Comparison of ENCODE assay signal across 26 mouse cellular contexts in the genomic region with DNA sequence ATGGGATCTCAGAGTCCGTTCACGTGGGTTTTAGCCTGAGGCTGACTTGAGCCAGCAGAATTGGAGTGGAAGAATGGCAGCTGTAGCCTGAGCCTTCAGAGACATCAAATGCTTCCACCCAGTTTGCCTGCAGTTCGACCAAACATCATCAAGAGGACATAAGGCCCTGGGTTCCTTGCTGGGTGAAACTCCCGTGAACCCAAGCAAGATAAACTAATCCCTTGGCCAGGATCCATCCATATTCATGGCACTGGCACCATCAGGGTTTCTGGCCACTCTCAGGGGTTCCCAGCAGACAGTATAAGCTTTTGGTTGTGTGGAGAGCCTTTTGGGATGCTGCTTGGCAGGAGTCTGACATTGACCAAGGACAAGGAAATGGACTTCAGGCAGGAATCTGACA.
DNase-seq lines count a peak whose midpoint lies in the region; ATAC-seq and TF ChIP-seq lines count a peak whose summit lies in the region.
"Had no signal": no experiment of that assay in that cellular context is flagged by ENCODE, and none has a peak within 500 bp of the region (broad histone marks: within the 10 kb centered on the region; RNA-seq: fewer than 3 reads in every experiment).

No protein-coding gene starts in this region.

- no peak overlapping the region for H3K4me2 ChIP-seq in hindbrain, postnatal 0 days (ENCODE audit: low read depth, low read length)
- H3K4me2 ChIP-seq in hindbrain, embryonic 14.5 days (replicated peaks), result no peak overlapping the region
- H3K4me2 ChIP-seq in midbrain, postnatal 0 days (ENCODE audit: low read depth, low read length, poor library complexity, severe bottlenecking), result no peak overlapping the region
- no peak overlapping the region for H3K4me2 ChIP-seq in midbrain, embryonic 15.5 days
- H3K4me2 ChIP-seq: forebrain, embryonic 13.5 days; heart, embryonic 13.5 days; hindbrain, embryonic 12.5 days had no signal

- H3K27me3 ChIP-seq in hindbrain, postnatal 0 days (ENCODE audit: insufficient read depth, low read length), result no peaks in the 10 kb centered on the region
- no peaks in the 10 kb centered on the region for H3K27me3 ChIP-seq in hindbrain, embryonic 14.5 days (ENCODE audit: control insufficient read depth, insufficient read depth, low read length)
- H3K27me3 ChIP-seq in midbrain, postnatal 0 days (ENCODE audit: insufficient read depth, low read length), result no peaks in the 10 kb centered on the region
- H3K27me3 ChIP-seq in midbrain, embryonic 15.5 days (replicated peaks), result no peaks in the 10 kb centered on the region
- H3K27me3 ChIP-seq: CH12.LX; forebrain, embryonic 13.5 days; heart, embryonic 13.5 days; hindbrain, embryonic 12.5 days; Patski had no signal

- no peaks in the 10 kb centered on the region for H3K4me1 ChIP-seq in hindbrain, postnatal 0 days (ENCODE audit: insufficient read depth, low read length)
- H3K4me1 ChIP-seq in hindbrain, embryonic 14.5 days (replicated peaks; ENCODE audit: control insufficient read depth, insufficient read depth, low read length), result no peaks in the 10 kb centered on the region
- no peaks in the 10 kb centered on the region for H3K4me1 ChIP-seq in midbrain, postnatal 0 days (ENCODE audit: insufficient read depth, low read length)
- no peaks in the 10 kb centered on the region for H3K4me1 ChIP-seq in midbrain, embryonic 15.5 days
- H3K4me1 ChIP-seq: forebrain, embryonic 10.5 days; forebrain, embryonic 13.5 days; heart, embryonic 10.5 days; heart, embryonic 13.5 days; hindbrain, embryonic 12.5 days had no signal

- no peaks in the 10 kb centered on the region for H3K9me3 ChIP-seq in hindbrain, postnatal 0 days (ENCODE audit: low read length)
- no peaks in the 10 kb centered on the region for H3K9me3 ChIP-seq in hindbrain, embryonic 14.5 days (ENCODE audit: control insufficient read depth, low read length)
- H3K9me3 ChIP-seq in midbrain, postnatal 0 days (ENCODE audit: low read length), result no peaks in the 10 kb centered on the region
- no peaks in the 10 kb centered on the region for H3K9me3 ChIP-seq in midbrain, embryonic 15.5 days
- H3K9me3 ChIP-seq: forebrain, embryonic 10.5 days; heart, embryonic 10.5 days; heart, embryonic 13.5 days; hindbrain, embryonic 12.5 days had no signal

- TF ChIP-seq CTCF in hindbrain, postnatal 0 days (IDR thresholded peaks at IDR 0.05; ENCODE audit: low read depth), result no peak
- TF ChIP-seq CTCF in midbrain, postnatal 0 days (IDR thresholded peaks at IDR 0.05), result no peak

- peak; percentile 67 to 74 for DNase-seq in cerebellum, postnatal 10 days
- no peak for DNase-seq in cerebellum, adult 11 months
- peak; percentile 60 for DNase-seq in hindbrain, postnatal 0 days (ENCODE audit: low spot score)
- DNase-seq in hindbrain, embryonic 14.5 days (ENCODE audit: low spot score), result no peak
- DNase-seq in midbrain, postnatal 0 days (ENCODE audit: low spot score), result peak; percentile 48
- DNase-seq: adrenal gland, postnatal 10 days; adrenal gland, postnatal 36 days; B cell, adult 2 months; cerebellum, adult 11-12 months; cerebellum, adult 9-10 months; gastrocnemius, postnatal 10 days; gastrocnemius, postnatal 36 days; heart, adult 2 months; heart, postnatal 14 days; heart, postnatal 4 days had no signal

- H3K4me3 ChIP-seq in hindbrain, postnatal 0 days (ENCODE audit: low read length), result no peak overlapping the region
- H3K4me3 ChIP-seq in hindbrain, embryonic 14.5 days (replicated peaks; ENCODE audit: low read length), result no peak overlapping the region
- H3K4me3 ChIP-seq in midbrain, postnatal 0 days (ENCODE audit: low read depth, low read length), result no peak overlapping the region
- no peak overlapping the region for H3K4me3 ChIP-seq in midbrain, embryonic 15.5 days
- H3K4me3 ChIP-seq: forebrain, embryonic 10.5 days; forebrain, embryonic 13.5 days; heart, adult 2 months; heart, embryonic 10.5 days; heart, embryonic 13.5 days; hindbrain, embryonic 12.5 days had no signal

- H3K36me3 ChIP-seq in hindbrain, postnatal 0 days (ENCODE audit: insufficient read depth, low read length), result no peaks in the 10 kb centered on the region
- no peaks in the 10 kb centered on the region for H3K36me3 ChIP-seq in hindbrain, embryonic 14.5 days (replicated peaks; ENCODE audit: control insufficient read depth, insufficient read depth)
- no peaks in the 10 kb centered on the region for H3K36me3 ChIP-seq in midbrain, postnatal 0 days (ENCODE audit: insufficient read depth, low read length)
- H3K36me3 ChIP-seq in midbrain, embryonic 15.5 days (replicated peaks), result no peaks in the 10 kb centered on the region
- H3K36me3 ChIP-seq: forebrain, embryonic 10.5 days; G1E; heart, embryonic 10.5 days; heart, embryonic 13.5 days; hindbrain, embryonic 12.5 days had no signal

- H3K27ac ChIP-seq in hindbrain, postnatal 0 days, result no peak overlapping the region
- H3K27ac ChIP-seq in hindbrain, embryonic 14.5 days, result no peak overlapping the region
- H3K27ac ChIP-seq in midbrain, postnatal 0 days (ENCODE audit: low read depth, low read length), result no peak overlapping the region
- no peak overlapping the region for H3K27ac ChIP-seq in midbrain, embryonic 15.5 days
- H3K27ac ChIP-seq: forebrain, embryonic 10.5 days; forebrain, embryonic 13.5 days; heart, adult 2 months; heart, embryonic 10.5 days; heart, embryonic 13.5 days; hindbrain, embryonic 12.5 days had no signal

- WGBS in hindbrain, postnatal 0 days, result 63% methylated on average over 4 of the region's 4 CpGs
- 73% methylated on average over 4 of the region's 4 CpGs for WGBS in hindbrain, embryonic 14.5 days
- WGBS in midbrain, postnatal 0 days, result 64% methylated on average over 4 of the region's 4 CpGs
- 74% methylated on average over 4 of the region's 4 CpGs for WGBS in midbrain, embryonic 15.5 days

- peak; percentile 43; the same call in 1 of the 2 replicates for ATAC-seq in hindbrain, postnatal 0 days
- ATAC-seq in hindbrain, embryonic 14.5 days (ENCODE audit: low FRiP score), result no peak
- ATAC-seq in midbrain, postnatal 0 days (ENCODE audit: low FRiP score), result no peak
- no peak for ATAC-seq in midbrain, embryonic 15.5 days (replicated peaks)
- ATAC-seq: forebrain, embryonic 13.5 days; forebrain, embryonic 16.5 days; intestine, postnatal 0 days; Patski had no signal

- no peak overlapping the region for H3K9ac ChIP-seq in hindbrain, postnatal 0 days (replicated peaks; ENCODE audit: low read length)
- no peak overlapping the region for H3K9ac ChIP-seq in hindbrain, embryonic 14.5 days
- H3K9ac ChIP-seq in midbrain, postnatal 0 days (replicated peaks; ENCODE audit: low read length, poor library complexity, severe bottlenecking), result no peak overlapping the region
- H3K9ac ChIP-seq in midbrain, embryonic 15.5 days, result no peak overlapping the region
- H3K9ac ChIP-seq: forebrain, embryonic 13.5 days; heart, embryonic 13.5 days; hindbrain, embryonic 12.5 days had no signal

Comparison
In these comparisons a context has a peak if more than half of its experiments do, and no peak if none do; other contexts are left out.
1. DNase-seq: peak in cerebellum, postnatal 10 days (2 of 2), hindbrain, postnatal 0 days (single experiment) and midbrain, postnatal 0 days (single experiment); none in cerebellum, adult 11 months (single experiment) and hindbrain, embryonic 14.5 days (single experiment).